Mouse (Mus musculus) hindbrain, embryonic 11.5 days (tissue): ENCODE results near the gene Stra6. TPM values are rescaled to one million over a fixed set of nuclear protein-coding genes. Genes with fewer than 3 reads are reported as not detected.

Experiments used
- ATAC-seq: fragments of 200-750 bp; cut with Nextera tagmentation; 2 replicates; pipeline ENCODE4 v1.8.0; 2017; ENCODE audit warnings: mild to moderate bottlenecking, moderate TSS enrichment, moderate library complexity; ENCODE audit not compliant: low FRiP score
- DNase-seq: peaks from one replicate; pipeline ENCODE4 v3.0.0-alpha.2; 2015; ENCODE audit warnings: low spot score
- H3K27ac ChIP-seq: fragments of 300-500 bp; sonication (generic); 2 replicates; pipeline ENCODE4 v1.5.1; 2014; ENCODE audit warnings: mild to moderate bottlenecking, low read depth, low read length
- H3K27me3 ChIP-seq: fragments of 300-500 bp; sonication (generic); 2 replicates; pipeline ENCODE4 v1.6.1; 2014; ENCODE audit warnings: mild to moderate bottlenecking, low read length, moderate library complexity, mixed read lengths; ENCODE audit not compliant: control insufficient read depth, insufficient read depth
- H3K36me3 ChIP-seq: fragments of 300-500 bp; sonication (generic); 2 replicates; pipeline ENCODE4 v1.6.1; 2014; ENCODE audit warnings: mild to moderate bottlenecking, low read length, moderate library complexity, mixed read lengths; ENCODE audit not compliant: control insufficient read depth, insufficient read depth
- H3K4me1 ChIP-seq: fragments of 300-500 bp; sonication (generic); replicated peaks from 2 replicates; pipeline ENCODE4 v1.6.1; 2014; ENCODE audit warnings: low read length, mixed read lengths; ENCODE audit not compliant: control insufficient read depth, insufficient read depth
- H3K4me2 ChIP-seq: fragments of 300-500 bp; sonication (generic); replicated peaks from 2 replicates; pipeline ENCODE4 v1.6.1; 2014; ENCODE audit warnings: mild to moderate bottlenecking, low read depth, low read length
- H3K4me3 ChIP-seq: fragments of 300-500 bp; sonication (generic); 2 replicates; pipeline ENCODE4 v1.5.1; 2014; ENCODE audit warnings: low read depth, low read length
- H3K9ac ChIP-seq: fragments of 300-500 bp; sonication (generic); 2 replicates; pipeline ENCODE4 v1.6.1; 2014; ENCODE audit warnings: low read depth, low read length
- H3K9me3 ChIP-seq: fragments of 300-500 bp; sonication (generic); 2 replicates; pipeline ENCODE4 v1.6.1; 2016; ENCODE audit warnings: low read length; ENCODE audit not compliant: control insufficient read depth
- WGBS: fragments of 180-500 bp; shearing (Covaris S2); extraction: QIAGEN DNeasy Blood & Tissue Kit; methylation state at CpG from one replicate; pipeline ENCODE4 v1.1.7; 2014; 5-methylcytosine and 5-hydroxymethylcytosine counted together
- polyA plus RNA-seq: library from polyadenylated mRNA; unstranded; fragments of >200 nt; fragmentation: Nextera tagmentation; extraction: Ambion mirVana; gene quantifications from 2 replicates; pipeline ENCODE4 v1.2.1, GENCODE M21; 2014

Stra6 gene
- polyA plus RNA-seq, 1 experiment from 2014 or later: 8.2 TPM

DNA sequence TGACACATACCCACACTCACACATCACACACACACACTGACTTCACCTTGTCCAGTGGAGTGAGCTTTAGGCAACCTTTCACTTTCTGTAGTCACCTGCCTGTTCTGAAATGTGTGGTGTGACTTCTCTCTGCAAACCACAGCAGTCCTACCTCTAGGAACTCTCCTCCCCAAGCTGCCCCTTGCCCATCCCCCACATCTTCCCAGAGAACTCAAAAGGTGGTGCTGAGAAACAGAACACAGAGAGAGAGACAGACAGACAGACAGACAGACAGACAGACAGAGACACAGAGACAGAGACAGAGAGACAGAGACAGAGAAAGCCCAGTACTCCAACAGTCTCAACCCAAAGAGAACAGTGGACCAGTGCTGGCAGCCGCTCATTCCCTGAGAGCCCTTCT, 132.1 kb downstream of the Stra6 start:
- H3K9me3 ChIP-seq: no peaks in the 10 kb centered on the region
- H3K4me3 ChIP-seq: peak overlapping the region; percentile 13; the same call in 1 of the 2 replicates
- no peak overlapping the region for H3K4me2 ChIP-seq
- no peak overlapping the region for H3K9ac ChIP-seq
- H3K36me3 ChIP-seq: no peaks in the 10 kb centered on the region
- peaks cover 9% of the 10 kb centered on the region for H3K4me1 ChIP-seq
- 0% methylated on average over 1 of the region's 1 CpGs for WGBS
- H3K27me3 ChIP-seq: peaks cover 63% of the 10 kb centered on the region
- no peak overlapping the region for H3K27ac ChIP-seq
- no peak for DNase-seq
- no peak for ATAC-seq

DNA sequence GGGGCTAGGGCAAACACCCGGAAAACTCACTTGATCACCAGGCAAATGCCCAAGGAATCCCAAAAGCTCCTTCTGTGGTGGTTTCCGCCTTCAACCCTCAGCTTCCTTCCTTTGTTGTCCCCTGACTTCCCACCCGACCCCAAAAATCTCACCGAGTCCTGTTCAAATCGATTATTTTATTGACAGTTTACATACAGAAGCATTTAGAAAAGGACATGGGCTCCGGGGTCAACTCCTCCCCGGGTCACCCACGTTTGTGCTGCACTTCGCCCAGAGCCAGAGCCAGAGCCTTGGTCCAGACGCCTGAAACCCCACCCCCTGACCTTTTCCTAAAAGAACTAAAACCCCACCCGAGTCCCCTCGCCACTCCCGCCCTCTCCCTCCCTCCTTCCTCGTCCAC, 132.6 kb downstream of the Stra6 start:
- DNase-seq: peak; percentile 34
- H3K27ac ChIP-seq: no peak overlapping the region

DNA sequence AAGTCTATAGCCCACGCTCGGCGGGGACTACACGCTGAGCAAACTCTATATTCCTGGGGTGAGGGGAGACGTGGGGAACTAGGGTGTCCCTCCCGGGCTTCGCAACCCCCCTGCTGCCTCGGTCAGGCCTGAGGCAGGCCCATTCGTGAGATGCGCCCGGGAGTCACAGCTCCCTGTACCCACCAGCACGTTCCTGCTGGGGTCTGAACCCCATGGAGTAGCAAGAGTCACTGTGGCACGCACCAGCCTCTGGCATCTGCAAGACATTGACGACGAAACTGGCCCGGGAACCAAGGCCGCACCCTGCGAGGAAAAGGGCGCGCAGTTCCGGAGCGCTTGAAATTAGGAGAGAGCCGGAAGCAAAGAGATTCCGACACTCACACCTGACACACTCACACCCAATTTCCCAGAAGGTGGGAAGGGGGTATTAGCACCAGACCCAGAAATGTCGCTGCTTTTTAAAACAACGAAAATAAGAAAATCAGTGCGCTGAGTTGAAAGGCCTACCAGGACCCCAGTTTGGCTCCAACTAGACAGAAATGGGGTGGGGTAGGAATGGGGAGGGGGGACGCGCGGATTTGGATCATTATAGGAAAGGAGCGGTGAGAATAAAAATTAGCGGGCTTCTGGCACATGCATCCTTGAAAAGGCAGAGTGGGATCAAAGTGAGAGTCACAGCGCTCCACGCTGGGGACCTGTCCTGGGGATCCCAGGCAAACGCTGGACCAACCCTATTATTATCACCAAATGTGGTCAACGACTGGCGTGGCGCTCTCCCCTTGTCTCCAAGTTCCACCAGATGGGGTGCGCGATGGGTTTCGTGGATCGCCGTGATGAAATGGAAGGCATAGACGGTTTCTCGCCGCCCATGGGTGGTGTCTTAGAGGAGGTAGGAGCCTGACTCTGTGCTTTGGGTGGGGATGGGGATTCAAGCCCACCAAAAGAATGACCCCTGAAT, 133.3 kb downstream of the Stra6 start:
- peak overlapping the region; percentile 13 for H3K4me3 ChIP-seq
- no peaks in the 10 kb centered on the region for H3K36me3 ChIP-seq
- no peak overlapping the region for H3K9ac ChIP-seq
- H3K27ac ChIP-seq: no peak overlapping the region
- ATAC-seq (no peak), DNase-seq (peak; percentile 43)
- WGBS: 2% methylated on average over 46 of the region's 46 CpGs
- H3K4me1 ChIP-seq: peaks cover 10% of the 10 kb centered on the region
- H3K9me3 ChIP-seq: no peaks in the 10 kb centered on the region
- peak overlapping the region; percentile 8 for H3K4me2 ChIP-seq
- H3K27me3 ChIP-seq: peaks cover 75% of the 10 kb centered on the region

More for the DNA sequence above, 132.6 kb downstream of the Stra6 start:
- Histone ChIP-seq H3K4me3 (peak overlapping the region; percentile 13), H3K9me3 (no peaks in the 10 kb centered on the region), H3K36me3 (no peaks in the 10 kb centered on the region), H3K4me2 (peak overlapping the region; percentile 22), H3K9ac (no peak overlapping the region), H3K4me1 (peaks cover 9% of the 10 kb centered on the region), H3K27me3 (peaks cover 68% of the 10 kb centered on the region)
- no peak for ATAC-seq
- WGBS: 1% methylated on average over 14 of the region's 14 CpGs

DNA sequence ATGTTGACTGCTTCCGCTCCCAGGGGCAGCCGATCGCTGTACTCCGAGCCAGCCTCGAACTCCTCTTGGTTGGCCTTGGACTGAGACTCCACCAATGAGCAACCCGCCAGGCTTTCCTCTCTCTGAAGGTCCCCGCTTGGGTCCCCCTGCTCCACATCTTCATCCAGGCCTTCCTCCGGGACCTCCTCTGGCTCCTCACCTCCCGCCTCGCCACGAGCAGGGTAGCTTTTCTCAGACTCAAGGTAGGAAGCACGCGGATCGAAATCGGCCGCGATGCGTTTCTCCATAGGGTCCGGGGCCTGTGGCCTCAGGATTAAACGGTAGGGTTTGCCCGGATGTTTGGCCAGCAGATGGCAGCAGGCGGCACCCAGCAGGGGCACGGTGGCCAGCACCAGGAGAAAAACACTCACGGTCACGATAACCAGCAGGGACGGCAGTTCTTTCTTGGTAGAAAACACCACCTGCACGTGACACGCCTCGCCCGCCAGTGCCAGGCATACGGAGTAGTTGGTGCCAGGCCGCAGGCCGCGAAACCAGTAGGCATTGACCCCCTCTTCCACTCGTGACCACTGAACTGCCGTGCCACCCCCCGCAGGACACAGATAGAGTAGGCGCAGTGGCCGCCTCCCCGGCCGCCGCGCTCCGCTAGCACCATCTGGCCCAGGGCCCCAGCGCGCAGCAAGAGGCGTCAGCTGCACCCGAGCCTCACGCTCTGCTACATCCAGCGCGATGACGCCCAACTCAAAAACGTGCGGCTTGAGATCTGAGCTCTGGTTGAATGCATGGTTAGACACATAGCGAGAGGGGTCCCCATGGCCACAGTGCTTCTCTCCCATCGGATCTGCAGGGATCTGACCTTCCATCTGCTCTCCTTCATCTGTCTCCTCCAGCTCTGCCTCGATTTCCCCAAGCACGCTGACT, 134.5 kb downstream of the Stra6 start:
- Histone ChIP-seq H3K9me3 (no peaks in the 10 kb centered on the region), H3K27me3 (peaks cover 87% of the 10 kb centered on the region), H3K4me1 (peaks cover 14% of the 10 kb centered on the region), H3K9ac (no peak overlapping the region), H3K27ac (no peak overlapping the region), H3K36me3 (no peaks in the 10 kb centered on the region), H3K4me2 (peak overlapping the region; percentile 35), H3K4me3 (peak overlapping the region; percentile 22)
- 1% methylated on average over 58 of the region's 58 CpGs for whole genome bisulfite sequencing
- DNase-seq (peak; percentile 66), ATAC-seq (peak; percentile 36; the same call in 1 of the 2 replicates)

DNA sequence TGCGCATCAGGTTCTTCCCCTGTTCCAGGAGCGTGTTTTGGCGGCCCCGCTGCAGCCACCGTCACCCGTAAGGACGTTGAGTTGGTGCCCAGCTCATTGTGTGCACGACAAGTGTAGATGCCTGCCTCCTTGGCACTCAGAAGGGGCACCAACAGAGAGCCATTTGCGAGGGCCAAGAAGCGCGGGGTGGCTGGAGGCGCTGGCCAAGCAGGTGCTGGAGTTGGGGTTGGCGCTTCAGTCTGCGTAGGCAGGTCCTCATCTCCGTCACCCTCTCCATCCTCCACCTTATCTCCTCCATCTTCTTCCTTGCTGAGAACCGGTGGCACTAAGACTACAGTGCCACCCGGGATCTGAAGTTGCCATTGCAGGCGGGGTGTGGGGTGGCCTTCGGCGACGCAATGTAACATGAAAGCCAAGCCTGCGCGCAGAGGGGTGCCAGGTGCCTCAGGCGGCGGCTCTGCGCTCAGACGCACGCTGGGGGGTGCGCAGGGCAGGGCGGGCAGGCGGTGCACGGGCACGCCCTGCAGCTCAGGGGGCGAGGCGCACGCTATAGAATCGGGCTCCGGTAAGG, 135.3 kb downstream of the Stra6 start:
- no peaks in the 10 kb centered on the region for H3K9me3 ChIP-seq
- ATAC-seq: no peak
- peaks cover 95% of the 10 kb centered on the region for H3K27me3 ChIP-seq
- peak; percentile 39 for DNase-seq
- H3K4me1 ChIP-seq: peaks cover 16% of the 10 kb centered on the region
- no peak overlapping the region for H3K27ac ChIP-seq
- peak overlapping the region; percentile 33 for H3K4me2 ChIP-seq
- WGBS: 1% methylated on average over 38 of the region's 38 CpGs
- peak overlapping the region; percentile 20 for H3K4me3 ChIP-seq
- H3K9ac ChIP-seq: no peak overlapping the region
- no peaks in the 10 kb centered on the region for H3K36me3 ChIP-seq

DNA sequence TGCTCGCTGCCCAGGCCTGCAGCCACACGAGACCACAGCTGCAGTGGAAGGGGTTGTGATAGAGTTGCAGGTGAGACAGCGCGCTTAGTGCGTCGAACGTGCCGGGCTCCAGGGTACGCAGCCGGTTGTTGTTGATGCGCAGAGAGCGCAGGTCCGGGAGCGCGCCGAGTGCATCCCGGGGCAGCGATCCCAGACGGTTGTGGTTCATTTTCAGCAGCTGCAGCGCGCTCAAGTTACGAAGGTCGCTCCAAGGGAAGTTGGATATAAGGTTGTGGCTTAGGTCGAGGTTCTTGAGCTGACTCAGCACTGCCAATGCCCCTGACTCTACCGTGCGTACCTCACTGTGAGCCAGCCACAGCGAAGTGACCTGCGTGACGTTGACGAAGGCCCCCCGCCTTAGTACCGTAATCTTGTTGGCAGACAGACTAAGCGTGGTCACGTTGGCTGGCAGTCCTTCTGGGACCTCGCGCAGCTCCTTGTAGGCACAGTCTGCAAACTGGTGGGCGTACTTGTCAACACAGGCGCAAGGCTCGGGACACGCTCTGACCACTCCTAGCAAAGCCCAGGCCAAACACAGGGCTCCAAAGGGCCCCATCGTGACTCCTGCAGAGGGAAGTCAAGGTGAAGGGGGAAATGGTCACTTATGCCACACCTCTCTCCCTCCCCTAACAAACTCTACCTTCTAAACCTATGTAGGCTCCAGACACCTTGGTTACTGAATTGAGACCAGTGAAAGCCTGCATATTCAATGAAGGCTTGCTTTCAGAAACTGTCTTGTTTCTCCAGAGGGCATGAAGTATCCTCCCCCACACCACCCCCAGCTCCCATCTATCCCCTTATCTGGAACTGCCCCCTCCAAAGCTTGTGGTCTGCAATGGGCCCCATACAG, 136.0 kb downstream of the Stra6 start:
- Histone ChIP-seq H3K27ac (no peak overlapping the region), H3K9me3 (no peaks in the 10 kb centered on the region), H3K9ac (no peak overlapping the region), H3K4me2 (peak overlapping the region; percentile 33), H3K4me1 (peaks cover 16% of the 10 kb centered on the region), H3K4me3 (peak overlapping the region; percentile 20), H3K27me3 (peaks cover 94% of the 10 kb centered on the region), H3K36me3 (no peaks in the 10 kb centered on the region)
- under 1% methylated on average over 41 of the region's 41 CpGs for WGBS
- DNase-seq (peak; percentile 47), ATAC-seq (no peak)

DNA sequence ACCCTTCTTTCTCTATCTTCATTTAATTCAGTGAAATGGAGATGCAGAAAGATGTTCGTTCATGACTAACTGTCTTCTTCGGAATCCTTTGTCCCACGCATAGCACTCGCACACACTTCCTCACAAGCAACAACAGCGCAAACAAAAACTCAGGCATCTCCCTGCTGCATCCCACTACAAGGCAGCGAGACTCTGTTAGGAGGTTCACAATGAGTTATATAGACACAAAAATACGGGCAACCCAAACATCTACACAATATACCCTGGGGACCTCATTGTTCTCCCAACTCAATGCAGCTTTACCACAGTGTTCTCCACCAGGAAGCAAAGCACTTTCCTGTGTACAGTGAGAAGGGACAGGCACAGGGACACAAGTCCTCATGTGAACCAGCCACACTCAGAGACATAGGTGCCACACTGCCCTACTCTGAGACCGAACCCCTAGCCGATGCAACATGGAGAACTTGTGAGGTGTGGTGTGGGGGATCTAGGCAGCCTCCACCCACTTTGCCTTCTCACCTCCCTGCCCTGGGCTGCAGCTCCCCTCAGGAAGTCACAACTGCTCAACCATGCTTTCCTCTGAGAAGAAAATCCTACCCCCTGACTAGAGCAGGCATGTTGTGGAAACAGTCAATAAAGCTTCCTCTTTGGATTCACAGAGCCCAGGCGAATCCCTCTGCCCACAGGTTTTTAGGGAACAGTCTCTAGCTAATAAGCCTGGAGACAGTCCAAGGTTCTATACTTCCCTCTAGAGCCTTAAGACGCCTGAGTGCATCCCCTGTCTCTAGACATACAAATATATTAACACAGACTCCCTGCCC, 136.9 kb downstream of the Stra6 start:
- peak; percentile 37 for DNase-seq

More for the DNA sequence above, 136.9 kb downstream of the Stra6 start:
- Histone ChIP-seq H3K4me2 (0 out of 2 replicates have a peak overlapping the region, but pooled peaks have one; percentile 11), H3K4me1 (peaks cover 16% of the 10 kb centered on the region), H3K36me3 (no peaks in the 10 kb centered on the region), H3K27ac (no peak overlapping the region), H3K9ac (no peak overlapping the region; the same call in 1 of the 2 replicates), H3K4me3 (peak overlapping the region; percentile 18), H3K9me3 (no peaks in the 10 kb centered on the region), H3K27me3 (peaks cover 92% of the 10 kb centered on the region)
- no peak for ATAC-seq
- 6% methylated on average over 11 of the region's 11 CpGs for WGBS
